Mouse (Mus musculus) CD4-positive naive resting alpha-beta T cell, adult 76 days (primary cell): ENCODE results near the gene Senp1. TPM values are rescaled to one million over a fixed set of nuclear protein-coding genes. Genes with fewer than 3 reads are reported as not detected.

Source experiments
- total RNA-seq: library from RNA; stranded (reverse); gene quantifications from one replicate; pipeline ENCODE4 v1.2.4, GENCODE M21; 2023

Senp1 gene
- 51.6 TPM for total RNA-seq

GRCm38 (mm10) chr15:98093121-98094011, at the start of gene Senp1:
Gene Senp1, minus strand, starts transcription at chr15:98093744.

GRCm38 (mm10) chr15:98092372-98093120, 998 bp downstream of the Senp1 start, which contains the start of gene Pfkm:
Gene Pfkm, plus strand, starts transcription at chr15:98092589.

GRCm38 (mm10) chr15:98003822-98004739, 89.5 kb downstream of the Senp1 start, which contains the start of gene Col2a1:
Gene Col2a1, minus strand, starts transcription at chr15:98004695.

Other genes starting within 250 kb of the Senp1 start
- 131 TPM for gene Hdac7, start 249.2 kb downstream of the Senp1 start, total RNA-seq
- gene Vdr, start 183.1 kb downstream of the Senp1 start, total RNA-seq: 0.23 TPM
- gene Tmem106c, start 129.5 kb downstream of the Senp1 start, total RNA-seq: 12.0 TPM
- gene Col2a1, start 89.0 kb downstream of the Senp1 start, total RNA-seq: not detected
- gene Pfkm, start 1.2 kb downstream of the Senp1 start, total RNA-seq: 8.7 TPM
- 14.3 TPM for gene Asb8, start 71.9 kb upstream of the Senp1 start, total RNA-seq
- gene Ccdc184, start 73.4 kb upstream of the Senp1 start, total RNA-seq: not detected
- gene Olfr288, start 101.8 kb upstream of the Senp1 start, total RNA-seq: not detected
- not detected for gene Gm44579, start 127.2 kb upstream of the Senp1 start, total RNA-seq
- not detected for gene Olfr287, start 127.3 kb upstream of the Senp1 start, total RNA-seq
- not detected for gene Olfr286, start 140.7 kb upstream of the Senp1 start, total RNA-seq
- not detected for gene H1fnt, start 163.5 kb upstream of the Senp1 start, total RNA-seq
- not detected for gene Zfp641, start 202.4 kb upstream of the Senp1 start, total RNA-seq
- gene Olfr285, start 223.6 kb upstream of the Senp1 start, total RNA-seq: not detected
- not detected for gene Olfr284, start 247.2 kb upstream of the Senp1 start, total RNA-seq